Mouse (Mus musculus) embryonic facial prominence, embryonic 15.5 days (tissue): Measurements from ENCODE around the gene Smad3. TPM values are rescaled to one million over a fixed set of nuclear protein-coding genes. Genes with fewer than 3 reads are reported as not detected.

Experiments used
- ATAC-seq: fragments of 200-750 bp; cut with Nextera tagmentation; 2 replicates; pipeline ENCODE4 v1.8.0; 2017; ENCODE audit warnings: low read depth, moderate TSS enrichment; ENCODE audit not compliant: insufficient number of reproducible peaks, low FRiP score, low TSS enrichment
- H3K27ac ChIP-seq: fragments of 300-500 bp; sonication (generic); replicated peaks from 2 replicates; pipeline ENCODE4 v1.5.1; 2015; ENCODE audit warnings: mild to moderate bottlenecking, inconsistent platforms
- H3K27me3 ChIP-seq: fragments of 300-500 bp; sonication (generic); 2 replicates; pipeline ENCODE4 v1.6.1; 2015; ENCODE audit warnings: inconsistent platforms
- H3K36me3 ChIP-seq: fragments of 300-500 bp; sonication (generic); 2 replicates; pipeline ENCODE4 v1.6.1; 2015; ENCODE audit warnings: mild to moderate bottlenecking, inconsistent platforms
- H3K4me1 ChIP-seq: fragments of 300-500 bp; sonication (generic); 2 replicates; pipeline ENCODE4 v1.6.1; 2015; ENCODE audit warnings: inconsistent platforms
- H3K4me2 ChIP-seq: fragments of 300-500 bp; sonication (generic); replicated peaks from 2 replicates; pipeline ENCODE4 v1.6.1; 2015; ENCODE audit warnings: mild to moderate bottlenecking, inconsistent platforms
- H3K4me3 ChIP-seq: fragments of 300-500 bp; sonication (generic); replicated peaks from 2 replicates; pipeline ENCODE4 v1.5.1; 2015; ENCODE audit warnings: mild to moderate bottlenecking, inconsistent platforms
- H3K9ac ChIP-seq: fragments of 300-500 bp; sonication (generic); 2 replicates; pipeline ENCODE4 v1.6.1; 2015; ENCODE audit warnings: inconsistent platforms
- H3K9me3 ChIP-seq: fragments of 300-500 bp; sonication (generic); replicated peaks from 2 replicates; pipeline ENCODE4 v1.6.1; 2016; ENCODE audit warnings: inconsistent platforms
- WGBS: fragments of 180-500 bp; shearing (Covaris S2); methylation state at CpG from one replicate; pipeline ENCODE4 v1.1.7; 2015; 5-methylcytosine and 5-hydroxymethylcytosine counted together
- polyA plus RNA-seq: library from polyadenylated mRNA; unstranded; fragments of >200 nt; fragmentation: Nextera tagmentation; extraction: Ambion mirVana; gene quantifications from 2 replicates; pipeline ENCODE4 v1.2.1, GENCODE M21; 2015

Smad3 gene
- polyA plus RNA-seq, 1 experiment from 2014 or later: 25.4 TPM

GRCm38 (mm10) chr9:63614018-63614985, 143.5 kb downstream of the Smad3 start:
- Histone ChIP-seq H3K4me1 (peaks cover 52% of the 10 kb centered on the region), H3K27ac (peak overlapping the region; percentile 6; the same call in 1 of the 2 replicates), H3K9me3 (no peaks in the 10 kb centered on the region), H3K27me3 (no peaks in the 10 kb centered on the region), H3K4me2 (no peak overlapping the region), H3K4me3 (no peak overlapping the region), H3K9ac (no peak overlapping the region), H3K36me3 (peaks cover 21% of the 10 kb centered on the region)
- 51% methylated on average over 11 of the region's 11 CpGs for WGBS
- no peak for ATAC-seq

DNA sequence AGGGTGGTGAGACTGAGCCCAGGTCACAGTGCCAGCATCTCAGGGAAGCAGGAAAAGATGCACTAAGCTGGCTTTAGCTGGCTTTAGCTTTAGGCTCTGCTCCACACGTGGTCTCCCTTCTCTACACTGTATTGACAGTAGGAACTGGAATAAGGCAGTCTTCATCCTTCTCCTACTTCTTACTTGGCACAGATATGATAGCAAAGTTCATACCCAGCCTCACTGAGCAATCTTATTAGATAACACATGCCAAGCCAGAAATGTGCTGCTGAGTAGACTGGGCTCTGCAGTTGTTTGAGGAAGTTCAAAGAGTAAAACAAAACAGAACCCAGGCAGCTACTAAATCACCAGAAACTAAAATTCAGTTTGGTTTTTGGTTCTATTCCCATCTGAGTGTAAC, 144.2 kb downstream of the Smad3 start:
- Histone ChIP-seq H3K9ac (no peak overlapping the region), H3K27me3 (no peaks in the 10 kb centered on the region), H3K4me2 (peak overlapping the region; percentile 15; the same call in 1 of the 2 replicates), H3K9me3 (no peaks in the 10 kb centered on the region), H3K27ac (peak overlapping the region; percentile 52), H3K4me1 (peaks cover 52% of the 10 kb centered on the region), H3K4me3 (no peak overlapping the region), H3K36me3 (peaks cover 16% of the 10 kb centered on the region)
- no peak; the same call in 1 of the 2 replicates for ATAC-seq
- 13% methylated on average over 1 of the region's 1 CpGs for WGBS

DNA sequence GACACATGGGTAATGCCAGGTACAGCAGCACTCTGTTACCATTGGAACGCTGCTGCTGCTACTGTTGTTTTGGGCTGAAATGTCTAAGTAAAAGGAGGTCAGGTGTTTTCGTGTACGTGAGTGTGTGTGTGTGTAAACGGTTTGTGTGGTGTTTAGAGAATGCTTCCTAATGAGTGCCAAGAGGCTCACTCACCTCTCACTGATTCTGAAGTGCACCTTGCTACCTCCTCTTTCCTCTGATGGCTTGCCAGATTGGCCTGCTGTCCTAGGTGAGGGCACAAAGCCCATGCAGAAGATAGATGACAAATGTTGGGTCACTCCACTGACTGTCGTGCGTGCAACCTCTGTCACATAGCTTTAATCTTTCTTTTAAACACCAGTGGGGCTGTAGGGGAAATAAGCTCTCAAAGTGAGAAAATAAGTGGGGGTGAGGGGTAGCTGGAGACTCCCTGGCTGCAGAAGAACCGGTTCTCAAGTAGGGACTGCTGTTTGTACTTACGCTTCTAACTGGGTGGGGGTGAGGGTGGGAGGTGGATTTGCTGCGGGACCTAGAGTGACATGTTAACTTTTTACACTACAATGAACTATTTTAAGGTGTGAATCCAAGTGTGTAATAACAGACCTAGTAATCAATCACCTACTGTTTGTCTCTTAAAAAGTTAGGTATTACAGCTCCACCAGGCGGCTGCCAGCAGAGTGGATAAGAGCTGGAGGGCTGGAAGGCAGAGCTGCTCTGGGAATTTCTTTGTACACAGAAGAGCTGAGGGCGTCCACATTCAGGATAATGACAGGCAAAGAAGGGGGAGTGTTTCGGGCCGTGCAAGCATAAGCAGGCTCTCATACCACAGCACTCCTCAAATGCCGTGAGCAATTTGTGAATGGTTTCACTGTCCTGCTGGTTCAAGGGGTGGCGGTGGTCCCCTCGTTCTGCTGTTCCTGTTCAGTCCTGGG, 145.0 kb downstream of the Smad3 start:
- peaks cover 12% of the 10 kb centered on the region for H3K36me3 ChIP-seq
- no peak overlapping the region for H3K4me3 ChIP-seq
- peak overlapping the region; percentile 15; the same call in 1 of the 2 replicates for H3K4me2 ChIP-seq
- H3K27ac ChIP-seq: peak overlapping the region; percentile 52
- WGBS: 37% methylated on average over 16 of the region's 16 CpGs
- peaks cover 52% of the 10 kb centered on the region for H3K4me1 ChIP-seq
- H3K9me3 ChIP-seq: no peaks in the 10 kb centered on the region
- H3K9ac ChIP-seq: no peak overlapping the region
- peak; percentile 81 for ATAC-seq
- no peaks in the 10 kb centered on the region for H3K27me3 ChIP-seq

GRCm38 (mm10) chr9:63611967-63612366, 145.8 kb downstream of the Smad3 start:
- Histone ChIP-seq H3K27me3 (no peaks in the 10 kb centered on the region), H3K27ac (0 out of 2 replicates have a peak overlapping the region, but pooled peaks have one; percentile 8), H3K4me2 (no peak overlapping the region), H3K9me3 (no peaks in the 10 kb centered on the region), H3K4me3 (no peak overlapping the region), H3K4me1 (peaks cover 52% of the 10 kb centered on the region), H3K36me3 (peaks cover 6% of the 10 kb centered on the region; the same call in 1 of the 2 replicates), H3K9ac (no peak overlapping the region)
- ATAC-seq: no peak
- 67% methylated on average over 5 of the region's 5 CpGs for WGBS

DNA sequence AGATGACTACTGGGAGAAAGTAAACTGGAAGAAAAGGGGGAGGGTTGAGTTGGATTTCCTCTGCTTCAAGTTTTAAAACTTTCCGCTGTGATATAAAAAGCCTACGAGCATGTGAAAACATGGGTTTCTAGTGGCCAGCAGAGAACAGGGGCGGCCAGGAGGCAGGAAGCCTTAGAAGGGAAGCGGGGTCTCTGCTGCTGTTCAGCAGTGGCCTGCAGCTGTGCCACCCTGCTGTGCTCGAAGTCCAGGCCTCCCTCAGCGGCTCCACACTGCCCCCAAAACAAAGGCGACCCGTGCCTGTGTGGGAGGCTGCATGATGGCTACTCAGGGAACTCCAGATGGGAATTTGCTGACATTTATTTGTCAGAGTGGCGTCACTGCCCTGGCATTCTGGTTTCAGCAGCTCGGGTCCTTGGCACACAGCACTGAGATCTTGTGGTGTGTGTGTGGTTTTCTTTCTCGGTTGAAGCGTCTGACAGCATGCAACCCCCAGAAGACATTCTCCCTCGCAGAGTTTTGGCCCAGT, 146.9 kb downstream of the Smad3 start:
- no peaks in the 10 kb centered on the region for H3K36me3 ChIP-seq
- peaks cover 52% of the 10 kb centered on the region for H3K4me1 ChIP-seq
- H3K4me2 ChIP-seq: peak overlapping the region; percentile 28; the same call in 1 of the 2 replicates
- 16% methylated on average over 13 of the region's 13 CpGs for WGBS
- no peak overlapping the region for H3K9ac ChIP-seq
- no peak overlapping the region for H3K4me3 ChIP-seq
- H3K27ac ChIP-seq: peak overlapping the region; percentile 80
- H3K27me3 ChIP-seq: no peaks in the 10 kb centered on the region
- ATAC-seq: peak; percentile 66
- H3K9me3 ChIP-seq: no peaks in the 10 kb centered on the region

- Histone ChIP-seq H3K4me2 (no peak overlapping the region), H3K27me3 (no peaks in the 10 kb centered on the region), H3K4me3 (no peak overlapping the region), H3K9me3 (no peaks in the 10 kb centered on the region), H3K4me1 (peaks cover 52% of the 10 kb centered on the region), H3K9ac (no peak overlapping the region), H3K36me3 (no peaks in the 10 kb centered on the region), H3K27ac (peak overlapping the region; percentile 80)
- WGBS: 74% methylated on average over 6 of the region's 6 CpGs
- ATAC-seq: no peak
These were observed 147.6 kb downstream of the Smad3 start for GRCm38 (mm10) chr9:63610231-63610630.

- Histone ChIP-seq H3K9me3 (no peaks in the 10 kb centered on the region), H3K27ac (no peak overlapping the region), H3K9ac (no peak overlapping the region), H3K4me3 (no peak overlapping the region), H3K36me3 (no peaks in the 10 kb centered on the region), H3K4me1 (peaks cover 50% of the 10 kb centered on the region), H3K27me3 (no peaks in the 10 kb centered on the region), H3K4me2 (no peak overlapping the region)
- ATAC-seq: no peak
- 96% methylated on average over 2 of the region's 2 CpGs for WGBS
These were observed 148.0 kb downstream of the Smad3 start for GRCm38 (mm10) chr9:63609776-63610175.

DNA sequence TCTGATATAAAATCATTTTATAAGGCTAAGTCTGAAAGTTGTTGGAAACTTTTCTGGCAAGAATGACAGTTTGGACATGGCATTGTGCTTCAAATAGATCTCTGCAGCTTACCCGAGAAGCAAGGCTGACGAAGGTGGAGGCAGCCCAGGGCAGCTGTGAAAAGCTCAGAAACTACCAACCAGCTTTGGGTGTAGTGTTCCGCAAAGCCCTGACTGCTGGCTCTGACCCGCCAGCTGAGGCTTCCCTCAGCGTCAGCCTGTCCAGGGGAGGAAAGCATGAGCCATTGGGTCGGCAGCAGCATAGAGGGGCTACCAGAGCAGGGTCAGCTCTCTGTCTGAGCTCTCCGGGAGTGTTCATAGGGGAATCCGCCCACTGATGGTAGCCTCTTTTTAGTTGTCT, 148.5 kb downstream of the Smad3 start:
- H3K4me2 ChIP-seq: no peak overlapping the region
- WGBS: 68% methylated on average over 8 of the region's 8 CpGs
- peaks cover 45% of the 10 kb centered on the region for H3K4me1 ChIP-seq
- no peak overlapping the region for H3K4me3 ChIP-seq
- ATAC-seq: no peak
- no peaks in the 10 kb centered on the region for H3K36me3 ChIP-seq
- no peaks in the 10 kb centered on the region for H3K27me3 ChIP-seq
- no peaks in the 10 kb centered on the region for H3K9me3 ChIP-seq
- H3K27ac ChIP-seq: no peak overlapping the region
- no peak overlapping the region for H3K9ac ChIP-seq

DNA sequence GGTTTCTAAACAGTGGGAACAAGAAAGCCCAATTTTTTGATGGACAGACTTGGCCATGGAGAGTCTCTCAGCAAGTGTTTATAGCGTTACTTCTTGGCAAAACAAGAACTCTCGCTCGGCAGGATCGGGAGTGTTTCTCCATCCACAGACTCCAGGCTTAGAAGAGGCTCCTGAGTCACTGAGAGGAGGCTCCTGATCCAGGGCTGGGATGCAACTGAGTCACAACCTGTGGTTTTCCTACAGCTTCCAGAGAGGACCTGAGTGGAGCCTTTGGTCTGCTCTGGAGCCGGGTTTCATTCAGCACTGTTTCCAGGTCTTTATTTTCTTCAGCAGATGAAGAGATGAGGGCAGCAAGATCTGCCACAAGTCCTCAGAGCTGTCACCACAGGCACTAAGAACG, 149.8 kb downstream of the Smad3 start:
- H3K9ac ChIP-seq: no peak overlapping the region
- no peak overlapping the region for H3K4me3 ChIP-seq
- WGBS: 77% methylated on average over 6 of the region's 6 CpGs
- H3K4me1 ChIP-seq: peaks cover 45% of the 10 kb centered on the region
- no peak for ATAC-seq
- H3K27me3 ChIP-seq: no peaks in the 10 kb centered on the region
- no peak overlapping the region for H3K27ac ChIP-seq
- no peaks in the 10 kb centered on the region for H3K36me3 ChIP-seq
- no peak overlapping the region for H3K4me2 ChIP-seq
- H3K9me3 ChIP-seq: no peaks in the 10 kb centered on the region

- peaks cover 38% of the 10 kb centered on the region for H3K4me1 ChIP-seq
These were observed 151.2 kb downstream of the Smad3 start for GRCm38 (mm10) chr9:63606594-63606993.

More at GRCm38 (mm10) chr9:63606594-63606993, 151.2 kb downstream of the Smad3 start:
- no peak overlapping the region for H3K9ac ChIP-seq
- no peak overlapping the region for H3K4me3 ChIP-seq
- no peak for ATAC-seq
- no peak overlapping the region for H3K27ac ChIP-seq
- H3K9me3 ChIP-seq: no peaks in the 10 kb centered on the region
- no peaks in the 10 kb centered on the region for H3K36me3 ChIP-seq
- H3K4me2 ChIP-seq: no peak overlapping the region
- H3K27me3 ChIP-seq: no peaks in the 10 kb centered on the region
- WGBS: 54% methylated on average over 2 of the region's 2 CpGs
